Mouse (Mus musculus) layer of hippocampus, postnatal 10 days (tissue): Measurements from ENCODE around the gene B2m. TPM values are rescaled to one million over a fixed set of nuclear protein-coding genes. Genes with fewer than 3 reads are reported as not detected.
A peak's percentile ranks its signal among the peaks of the same experiment; 100 is the strongest.
"Not testable (repeated sequence)": the region's sequence is repeated elsewhere in the genome, so short reads cannot be mapped to it uniquely, and the experiment has no call there.

Experiments
- DNase-seq, 2 experiments: peaks; one replicate each; pipeline ENCODE4 v3.0.0; 2021; ENCODE audit warnings: low spot score in 2 of 2
- long read RNA-seq: library from polyadenylated mRNA; stranded (forward); transcript quantifications from one replicate; pipeline ENCODE4 v2.0.0, GENCODE M21; 2023
- total RNA-seq, 2 experiments: library from RNA; stranded (reverse); gene quantifications; 2 replicates each; pipeline ENCODE4 v1.2.3; 2021

The B2m gene
- 10 to 100 TPM; 71.5 to 82.4 TPM for total RNA-seq
- long read RNA-seq, transcript B2m-201 (4 exons, 860 nt): major isoform, 41 of 44 reads
- long read RNA-seq, partial matches to known transcripts: 1 of 44 reads
- long read RNA-seq, other reads (novel, unspliced or antisense): 2 of 44 reads

- peak; percentile 93 to 96 for DNase-seq
Observed at GRCm38 (mm10) chr2:122147508-122148241, at the start of gene B2m. B2m (plus strand) TSS chr2:122147686.

GRCm38 (mm10) chr2:122097686-122098085 lies 49.8 kb upstream of the B2m start:
- DNase-seq: not testable (repeated sequence)

- DNase-seq: no peak
Observed at GRCm38 (mm10) chr2:122102070-122102469, 45.4 kb upstream of the B2m start.

DNA sequence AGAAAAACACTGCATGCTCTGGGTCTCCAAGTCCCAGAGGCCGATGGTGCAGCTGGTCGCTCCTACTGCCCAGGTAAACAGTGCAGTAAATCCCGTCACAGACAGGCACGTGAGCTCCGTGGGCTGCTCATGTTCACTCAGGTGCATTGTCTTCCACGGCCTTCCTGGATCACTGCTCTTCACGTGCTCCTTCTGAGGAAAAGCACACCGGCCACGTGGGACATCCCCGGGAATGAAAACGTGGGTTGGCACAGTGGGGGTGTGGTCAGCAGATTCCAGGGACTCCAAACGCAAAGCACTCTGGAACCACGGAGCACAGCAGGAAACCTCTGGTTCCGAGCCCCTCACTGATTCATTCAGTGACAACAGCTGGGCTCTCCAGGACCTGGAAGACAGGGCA lies 39.4 kb upstream of the B2m start:
- no peak for DNase-seq

DNA sequence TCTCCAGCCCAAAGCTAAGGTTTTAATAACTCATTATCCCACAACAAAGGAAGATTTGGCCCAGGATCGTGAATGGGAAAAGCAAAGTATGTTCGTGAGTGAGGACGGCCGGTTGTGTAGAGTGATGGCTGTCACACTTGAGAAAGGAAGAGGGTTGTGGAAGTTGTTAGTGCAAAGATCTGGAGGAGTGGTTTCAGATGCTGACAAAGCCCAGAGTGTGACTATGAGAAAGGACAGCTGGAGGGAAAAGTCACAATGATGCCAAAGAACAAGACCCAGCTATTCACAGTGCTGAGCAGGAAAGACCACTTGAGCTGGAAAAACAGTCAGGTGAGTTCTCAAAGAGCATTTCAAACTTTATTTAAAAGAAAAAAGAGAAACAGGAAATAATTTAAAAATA lies 37.8 kb upstream of the B2m start:
- no peak for DNase-seq

DNA sequence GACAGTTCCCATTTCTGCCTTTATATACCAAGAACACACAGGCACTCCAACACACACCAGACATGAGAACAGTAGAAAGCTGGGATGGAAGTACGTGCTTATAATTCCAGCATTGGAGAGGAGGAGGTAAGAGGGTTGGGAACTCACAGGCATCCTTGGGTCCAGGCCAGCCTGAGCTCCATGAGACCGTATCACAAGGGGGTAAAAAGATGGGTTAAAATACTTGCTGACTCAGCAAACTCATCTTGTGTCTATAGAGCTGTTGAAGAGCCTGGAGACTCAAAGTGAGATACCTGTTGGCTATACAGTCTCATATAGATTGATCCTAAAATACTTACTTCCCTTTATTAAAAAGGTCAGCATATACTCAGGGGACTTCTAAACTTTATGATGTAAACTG lies 30.6 kb upstream of the B2m start:
- DNase-seq: no peak

DNA sequence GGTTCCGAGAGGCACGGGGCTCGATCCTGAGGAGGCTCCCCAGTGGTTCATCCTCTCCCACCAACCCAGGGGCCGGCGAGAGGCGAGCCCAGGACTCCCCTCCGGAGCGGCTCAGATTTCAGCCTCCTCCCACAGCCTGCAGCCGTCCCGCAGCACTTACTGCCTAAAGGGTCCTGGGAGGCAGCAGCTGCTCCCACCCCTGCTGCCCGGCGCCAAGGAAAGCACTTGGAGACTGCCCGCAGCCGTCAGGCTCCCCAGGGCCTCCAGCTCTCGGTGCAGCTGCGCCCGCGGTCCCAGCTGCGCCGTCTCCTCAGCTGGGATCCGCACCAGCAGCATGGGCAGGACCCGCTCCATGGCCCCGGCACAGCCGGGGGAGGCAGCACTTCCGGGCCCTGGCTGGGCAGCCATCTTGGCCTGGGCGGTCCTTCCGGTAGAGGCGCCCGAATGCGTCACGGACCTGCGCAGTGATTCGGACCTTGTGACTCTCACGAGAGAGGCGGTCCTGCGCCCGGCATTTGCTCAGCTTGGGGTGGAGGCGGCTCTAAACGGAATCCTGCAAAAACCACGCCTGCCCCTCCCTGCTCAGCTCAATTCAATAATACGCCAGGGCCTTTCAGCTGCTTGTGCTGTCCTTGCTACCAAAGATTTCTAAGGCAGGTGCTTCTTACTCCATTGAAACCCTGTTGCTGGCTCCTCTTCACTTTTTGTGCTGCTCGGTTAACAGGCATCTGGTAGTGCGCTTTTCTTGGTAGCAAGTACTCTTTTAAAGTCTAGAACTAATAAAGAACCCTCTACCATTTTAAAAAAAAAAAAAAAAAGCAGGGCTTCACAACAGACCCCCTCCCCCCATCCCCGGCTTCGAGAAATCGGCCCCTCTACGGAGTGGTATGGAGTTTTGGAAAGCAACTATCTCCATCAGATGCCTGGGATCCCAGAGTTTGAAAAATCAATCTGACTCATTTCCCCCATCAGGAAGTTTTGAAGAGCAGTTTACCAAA lies 29.2 kb upstream of the B2m start, which contains the start of gene Spg11:
Gene Spg11 (minus strand): TSS at position 426 of the 998 bp plus-strand sequence.
- peak; percentile 97 for DNase-seq

DNA sequence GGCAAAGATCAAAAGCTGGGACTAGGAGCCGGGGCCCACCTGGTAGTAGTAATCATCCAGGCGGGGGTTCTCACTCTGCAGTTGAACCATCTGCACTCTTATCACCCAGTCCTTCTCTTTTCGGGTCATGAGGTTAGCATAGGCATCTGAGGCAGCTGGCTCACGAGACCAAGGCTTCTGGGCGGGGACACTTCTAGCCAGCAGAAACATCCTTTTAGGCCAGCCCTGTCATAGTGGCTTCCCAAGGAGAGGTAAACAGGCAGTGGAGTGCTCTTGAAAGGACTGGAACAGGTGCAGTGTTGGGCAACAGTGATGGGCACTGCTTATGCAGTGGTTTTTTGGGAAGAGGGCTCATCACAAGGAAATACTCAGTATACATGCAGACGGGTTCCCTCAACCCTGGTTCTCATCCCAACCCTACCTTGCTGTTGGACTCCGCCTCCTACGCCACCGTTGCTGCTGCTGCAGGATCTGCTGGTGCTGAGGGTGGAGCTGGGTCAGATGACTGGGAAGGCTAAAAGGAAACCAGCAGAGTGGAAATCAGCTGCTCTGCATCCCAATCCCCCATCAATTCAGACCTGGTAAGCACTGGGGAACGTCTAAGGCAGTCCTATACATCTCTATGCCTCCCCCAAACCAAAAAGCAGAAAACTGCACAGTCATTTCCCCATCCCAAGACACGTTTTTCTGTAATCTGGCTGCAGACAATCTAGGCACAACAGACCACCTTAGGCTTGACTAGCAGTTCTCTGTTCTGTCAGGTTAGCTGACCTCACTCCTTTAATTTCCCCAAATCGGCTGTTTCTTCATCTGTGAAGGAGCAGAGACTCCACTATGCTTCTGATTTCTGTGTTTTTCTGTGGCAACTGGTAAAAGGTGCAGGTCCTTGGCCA lies 21.6 kb upstream of the B2m start:
- DNase-seq: no peak

DNA sequence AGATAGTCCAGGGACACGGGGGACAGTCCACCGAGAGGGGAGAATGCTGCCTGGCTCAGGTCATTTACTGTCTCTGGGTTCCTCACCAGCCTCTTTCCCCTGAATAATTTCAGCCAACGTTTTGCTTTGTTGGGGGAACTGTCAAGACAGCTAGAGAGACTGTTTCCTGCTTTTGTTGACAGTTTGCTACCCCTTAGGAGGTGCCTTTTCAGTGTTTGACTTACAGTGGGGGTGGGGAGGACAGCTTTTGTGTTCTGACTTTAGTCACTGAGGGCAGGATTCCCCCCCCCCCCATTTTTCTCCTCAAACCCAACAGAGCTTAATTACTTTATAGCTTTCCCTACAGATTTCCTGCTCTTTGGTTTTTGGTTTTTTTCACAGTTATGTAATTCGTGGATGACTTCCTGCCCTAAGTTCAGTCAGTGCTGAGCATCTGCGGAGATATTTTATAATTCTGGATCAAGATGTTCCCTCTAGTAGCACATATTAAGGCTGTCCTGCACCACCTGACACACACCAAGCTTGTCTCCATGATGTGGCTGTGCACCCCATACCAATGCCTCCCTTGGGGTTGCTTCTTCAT lies 20.6 kb upstream of the B2m start:
- DNase-seq: no peak

DNA sequence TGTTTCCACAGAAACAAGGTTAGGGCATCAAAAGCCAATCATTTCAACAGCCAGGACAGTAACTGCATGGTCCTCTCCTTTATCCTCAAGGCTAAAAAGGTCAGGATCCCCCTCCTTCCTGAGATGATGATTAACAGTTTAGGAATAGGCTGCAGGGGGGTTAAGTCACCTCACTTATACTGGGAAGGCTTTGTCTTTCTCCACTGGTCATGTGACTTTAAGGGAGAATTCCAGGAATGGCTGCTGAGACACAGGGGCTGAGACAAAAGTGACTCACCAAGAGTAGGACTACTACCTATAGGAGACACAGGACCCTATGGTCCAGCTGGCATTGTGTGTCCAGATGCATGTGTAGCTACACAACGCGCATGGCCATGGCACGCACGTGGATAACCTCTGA lies 19.9 kb upstream of the B2m start:
- DNase-seq: no peak

DNA sequence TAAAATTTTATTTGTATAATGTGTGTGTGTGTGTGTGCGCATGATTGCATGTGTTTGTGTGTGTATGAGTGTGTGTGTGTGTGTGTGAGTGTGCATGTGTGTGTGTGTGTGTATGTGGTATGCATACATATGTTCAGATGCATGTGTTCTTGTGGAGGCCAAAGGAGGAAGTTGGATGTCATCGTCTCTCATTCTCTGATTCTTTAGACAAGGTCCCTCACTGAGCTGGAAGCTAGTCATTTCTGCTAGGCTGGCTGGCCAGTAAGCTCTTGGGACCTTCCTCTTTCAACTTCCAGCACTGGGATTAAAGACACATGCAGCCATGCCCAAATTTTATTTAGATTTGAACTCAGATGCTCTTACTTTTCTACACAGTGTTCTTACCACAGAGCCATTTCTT lies 15.4 kb upstream of the B2m start:
- no peak for DNase-seq

DNA sequence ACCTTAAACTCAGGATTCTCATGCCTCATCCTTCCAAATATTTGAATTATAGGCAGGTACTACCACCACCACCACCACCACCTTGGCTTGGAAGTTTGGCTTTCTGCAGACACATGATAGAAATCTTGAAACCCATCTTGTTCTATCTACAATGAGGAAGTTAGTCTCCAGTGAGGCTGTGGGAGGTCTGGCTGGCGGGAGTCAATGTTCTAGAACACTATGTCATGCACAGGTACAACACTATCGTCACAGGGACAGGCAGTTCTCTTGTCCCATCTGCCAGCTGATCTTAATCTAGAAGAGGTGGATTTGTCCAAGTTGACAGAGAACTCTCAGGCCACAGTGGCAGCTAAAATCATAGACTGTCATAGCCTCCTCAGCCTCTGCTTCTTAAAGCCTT lies 14.9 kb upstream of the B2m start:
- no peak for DNase-seq

DNA sequence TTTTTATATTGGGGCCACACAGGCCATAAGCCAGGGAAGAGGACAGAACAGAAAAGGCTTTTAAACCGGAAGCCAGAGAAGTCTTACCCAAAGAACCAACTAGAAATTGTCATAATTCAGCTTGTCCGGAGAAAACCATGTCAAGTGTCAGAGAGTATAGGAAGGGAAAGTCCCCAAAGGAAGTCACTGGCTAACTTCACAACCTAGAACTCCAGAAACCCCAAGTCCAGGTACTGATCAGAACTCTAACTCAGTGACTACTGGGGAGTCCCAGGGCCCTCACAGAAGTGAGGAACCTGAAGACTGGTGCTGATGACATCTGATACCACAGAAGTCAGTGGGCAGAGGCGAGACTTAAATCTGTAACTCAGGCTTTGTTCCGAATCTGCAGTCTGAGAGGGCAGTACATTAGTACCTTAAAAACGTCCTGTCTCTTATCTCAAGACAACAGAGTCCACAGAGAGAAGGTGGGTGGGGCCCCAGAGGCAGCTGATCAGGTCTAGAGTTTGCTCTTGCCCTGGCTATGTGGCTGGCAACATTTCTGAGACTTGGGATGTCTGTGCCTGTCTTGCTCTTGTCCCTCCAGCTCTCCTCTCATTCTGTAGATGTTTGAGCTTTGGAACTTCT lies 9.5 kb upstream of the B2m start:
- DNase-seq: no peak

- no peak for DNase-seq
Observed at GRCm38 (mm10) chr2:122140815-122141214, 6.7 kb upstream of the B2m start.

DNA sequence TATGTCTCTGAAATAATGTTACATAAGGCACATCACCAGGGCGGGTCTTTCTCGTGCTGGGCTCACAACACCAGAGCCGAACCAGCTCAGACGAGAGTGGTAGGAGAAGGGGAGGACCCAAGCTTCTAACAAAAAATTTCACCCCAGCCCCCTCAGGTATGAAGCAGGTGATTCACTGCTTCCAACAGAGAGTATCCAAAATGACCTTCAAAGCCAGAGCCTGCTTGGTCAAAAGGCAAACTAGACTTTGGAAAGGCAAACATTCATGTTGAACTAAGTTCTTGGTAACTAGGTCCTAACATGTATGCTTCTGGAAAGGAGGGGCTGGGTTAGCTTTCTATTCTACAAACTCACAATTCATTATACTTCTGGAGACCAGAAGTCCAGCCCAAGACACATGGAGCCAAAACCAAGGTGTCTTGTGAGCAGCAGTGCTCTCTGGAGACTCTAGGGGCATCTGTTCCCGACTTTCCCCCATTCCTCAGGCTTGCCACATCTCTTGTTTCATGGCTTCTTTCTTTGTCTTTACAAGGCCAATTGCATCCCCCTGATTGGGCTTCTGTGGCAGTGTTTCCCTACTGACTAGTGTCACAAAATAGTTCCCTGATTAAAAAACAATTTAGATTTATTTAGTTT lies 6.0 kb upstream of the B2m start:
- DNase-seq: no peak

DNA sequence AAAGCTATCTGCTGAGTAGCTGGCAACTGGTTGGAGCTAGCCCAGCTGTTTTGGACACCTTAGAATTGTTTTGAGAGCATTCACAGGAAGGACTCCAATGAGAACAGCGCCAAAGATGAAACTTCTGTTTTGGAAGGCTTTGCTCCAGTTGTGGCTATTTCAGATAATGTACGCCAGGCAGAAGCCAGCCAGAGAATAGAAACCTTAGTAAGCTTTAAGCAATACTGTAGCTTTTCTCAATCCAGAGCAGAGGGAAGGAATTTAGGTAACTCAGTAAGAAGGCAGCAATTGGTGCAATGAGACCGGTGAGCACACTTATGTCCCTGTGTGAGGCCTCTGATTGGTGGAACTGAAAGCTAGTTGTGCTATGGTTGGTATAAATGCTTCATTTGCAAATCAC lies 4.4 kb upstream of the B2m start:
- no peak for DNase-seq

- no peak for DNase-seq
Observed at GRCm38 (mm10) chr2:122145756-122146155, 1.7 kb upstream of the B2m start.

- DNase-seq: no peak
Observed at GRCm38 (mm10) chr2:122146687-122147086, 799 bp upstream of the B2m start.

DNA sequence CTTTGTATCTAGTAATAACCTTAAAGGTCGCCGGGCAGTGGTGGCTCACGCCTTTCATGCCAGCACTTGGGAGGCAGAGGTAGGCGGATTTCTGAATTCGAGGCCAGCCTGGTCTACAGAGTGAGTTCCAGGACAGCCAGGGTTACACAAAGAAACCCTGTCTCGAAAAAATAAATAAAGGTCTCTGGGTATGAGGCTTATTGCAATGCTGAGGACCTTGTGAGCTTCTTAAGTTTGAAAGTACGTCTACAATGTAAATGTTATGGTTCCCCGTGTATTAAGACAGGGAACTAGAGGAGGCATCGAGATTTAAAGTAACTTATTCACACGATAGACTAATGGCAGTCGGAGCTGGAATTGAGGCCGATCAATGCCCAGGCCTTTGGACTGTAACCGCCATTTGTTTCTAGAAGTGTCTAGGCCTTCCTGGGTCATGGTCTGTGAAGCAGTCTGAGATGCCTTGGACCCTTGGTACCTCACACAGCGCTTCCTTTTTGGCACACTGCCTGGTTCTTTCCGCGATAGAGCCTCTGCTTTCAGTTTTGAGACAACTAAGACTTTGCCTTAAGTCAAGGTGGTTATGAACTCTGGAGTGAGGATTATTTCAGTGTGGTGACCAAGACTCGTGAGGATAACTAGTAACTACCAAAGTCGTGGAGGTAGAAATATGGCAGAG lies 894 bp downstream of the B2m start:
- peak; percentile 40 to 43 for DNase-seq
